Mouse (Mus musculus) forebrain, embryonic 13.5 days (tissue): Measurements from ENCODE around the gene Rps6ka2. TPM values are rescaled to one million over a fixed set of nuclear protein-coding genes. Genes with fewer than 3 reads are reported as not detected.
A peak's percentile ranks its signal among the peaks of the same experiment; 100 is the strongest.
"Not testable (repeated sequence)": the region's sequence is repeated elsewhere in the genome, so short reads cannot be mapped to it uniquely, and the experiment has no call there.

Experiments used
- ATAC-seq: fragments of 200-750 bp; cut with Nextera tagmentation; 2 replicates; pipeline ENCODE4 v1.8.0; 2017
- H3K27ac ChIP-seq: fragments of 300-500 bp; sonication (generic); 2 replicates; pipeline ENCODE4 v1.5.1; 2015; ENCODE audit warnings: inconsistent platforms, mild to moderate bottlenecking, moderate library complexity
- H3K27me3 ChIP-seq: fragments of 300-500 bp; sonication (generic); 2 replicates; pipeline ENCODE4 v1.6.1; 2015; ENCODE audit warnings: mild to moderate bottlenecking, inconsistent platforms
- H3K36me3 ChIP-seq: fragments of 300-500 bp; sonication (generic); 2 replicates; pipeline ENCODE4 v1.6.1; 2015; ENCODE audit warnings: mild to moderate bottlenecking, inconsistent platforms; ENCODE audit not compliant: poor library complexity, severe bottlenecking
- H3K4me1 ChIP-seq: fragments of 300-500 bp; sonication (generic); 2 replicates; pipeline ENCODE4 v1.6.1; 2015; ENCODE audit warnings: inconsistent platforms
- H3K4me2 ChIP-seq: fragments of 300-500 bp; sonication (generic); 2 replicates; pipeline ENCODE4 v1.6.1; 2015; ENCODE audit warnings: inconsistent platforms, mild to moderate bottlenecking, moderate library complexity
- H3K4me3 ChIP-seq: fragments of 300-500 bp; sonication (generic); 2 replicates; pipeline ENCODE4 v1.5.1; 2015; ENCODE audit warnings: mild to moderate bottlenecking, inconsistent platforms
- H3K9ac ChIP-seq: fragments of 300-500 bp; sonication (generic); 2 replicates; pipeline ENCODE4 v1.6.1; 2015; ENCODE audit warnings: mild to moderate bottlenecking, inconsistent platforms
- H3K9me3 ChIP-seq: fragments of 300-500 bp; sonication (generic); replicated peaks from 2 replicates; pipeline ENCODE4 v1.6.1; 2016; ENCODE audit warnings: inconsistent platforms
- WGBS: fragments of 180-500 bp; shearing (Covaris S2); methylation state at CpG from one replicate; pipeline ENCODE4 v1.1.7; 2015; 5-methylcytosine and 5-hydroxymethylcytosine counted together
- polyA plus RNA-seq: library from polyadenylated mRNA; unstranded; fragments of >200 nt; fragmentation: Nextera tagmentation; extraction: Ambion mirVana; gene quantifications from 2 replicates; pipeline ENCODE4 v1.2.1, GENCODE M21; 2015

The Rps6ka2 gene
- polyA plus RNA-seq, 1 experiment from 2014 or later: 17.7 TPM

DNA sequence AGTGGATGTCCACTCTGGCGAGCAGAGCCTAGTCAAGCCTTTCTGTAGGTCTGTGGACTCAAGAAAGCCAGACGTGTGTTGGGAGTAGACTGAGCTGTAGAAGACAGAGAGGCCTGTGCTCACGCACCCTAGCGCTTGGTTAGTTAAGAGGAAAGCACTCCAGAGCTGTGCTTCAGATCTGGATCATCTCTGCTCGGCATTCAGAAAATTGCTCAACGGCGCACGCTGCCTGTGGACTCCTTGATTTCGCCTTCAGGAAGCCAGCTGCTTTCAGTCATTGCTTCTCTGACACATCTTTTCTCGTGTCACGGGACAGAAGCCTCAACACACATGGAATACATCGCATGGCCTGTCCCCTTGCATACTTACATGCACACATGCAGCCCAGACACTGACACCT, 115.4 kb downstream of the Rps6ka2 start:
- 88% methylated on average over 12 of the region's 12 CpGs for WGBS
- Histone ChIP-seq H3K4me3 (no peak overlapping the region), H3K4me1 (peaks cover 14% of the 10 kb centered on the region), H3K27me3 (no peaks in the 10 kb centered on the region), H3K27ac (peak overlapping the region; percentile 19; the same call in 1 of the 2 replicates), H3K9me3 (no peaks in the 10 kb centered on the region), H3K4me2 (no peak overlapping the region), H3K36me3 (peaks cover 30% of the 10 kb centered on the region), H3K9ac (no peak overlapping the region)
- no peak for ATAC-seq

DNA sequence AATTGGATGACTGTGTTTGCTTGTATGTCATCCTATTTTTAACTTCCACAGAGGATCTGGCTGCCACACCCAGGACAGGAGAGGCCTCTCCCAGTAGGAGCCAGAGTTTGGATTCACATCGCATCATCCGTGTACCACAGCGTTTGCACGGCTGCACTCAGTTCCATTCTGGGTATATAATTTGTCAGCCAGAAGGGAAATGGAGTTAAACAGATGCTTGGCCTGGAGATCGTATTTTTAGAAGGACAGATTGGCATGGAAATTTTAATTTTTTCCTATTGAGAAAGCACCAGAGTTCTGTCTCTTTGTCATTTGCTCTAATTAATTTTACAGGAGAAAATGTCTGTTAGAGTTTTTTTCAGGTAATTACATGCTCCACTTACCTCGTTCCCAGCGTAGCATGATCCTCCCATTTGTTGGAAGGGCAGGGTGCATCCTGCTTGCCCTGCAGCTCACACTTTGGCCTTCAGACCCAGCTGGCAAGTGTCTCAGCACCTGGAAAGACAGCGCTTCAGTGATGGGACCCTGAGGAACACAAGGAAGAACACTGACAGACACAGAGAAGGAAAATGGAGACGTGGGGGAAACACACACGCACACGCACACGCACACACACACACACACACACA, 116.6 kb downstream of the Rps6ka2 start:
- Histone ChIP-seq H3K4me2 (no peak overlapping the region), H3K27me3 (no peaks in the 10 kb centered on the region), H3K36me3 (peaks cover 38% of the 10 kb centered on the region), H3K9ac (no peak overlapping the region), H3K4me3 (no peak overlapping the region), H3K4me1 (peaks cover 17% of the 10 kb centered on the region), H3K27ac (peak overlapping the region; percentile 72), H3K9me3 (no peaks in the 10 kb centered on the region)
- 75% methylated on average over 10 of the region's 12 CpGs for WGBS
- peak; percentile 44; the same call in 1 of the 2 replicates for ATAC-seq

DNA sequence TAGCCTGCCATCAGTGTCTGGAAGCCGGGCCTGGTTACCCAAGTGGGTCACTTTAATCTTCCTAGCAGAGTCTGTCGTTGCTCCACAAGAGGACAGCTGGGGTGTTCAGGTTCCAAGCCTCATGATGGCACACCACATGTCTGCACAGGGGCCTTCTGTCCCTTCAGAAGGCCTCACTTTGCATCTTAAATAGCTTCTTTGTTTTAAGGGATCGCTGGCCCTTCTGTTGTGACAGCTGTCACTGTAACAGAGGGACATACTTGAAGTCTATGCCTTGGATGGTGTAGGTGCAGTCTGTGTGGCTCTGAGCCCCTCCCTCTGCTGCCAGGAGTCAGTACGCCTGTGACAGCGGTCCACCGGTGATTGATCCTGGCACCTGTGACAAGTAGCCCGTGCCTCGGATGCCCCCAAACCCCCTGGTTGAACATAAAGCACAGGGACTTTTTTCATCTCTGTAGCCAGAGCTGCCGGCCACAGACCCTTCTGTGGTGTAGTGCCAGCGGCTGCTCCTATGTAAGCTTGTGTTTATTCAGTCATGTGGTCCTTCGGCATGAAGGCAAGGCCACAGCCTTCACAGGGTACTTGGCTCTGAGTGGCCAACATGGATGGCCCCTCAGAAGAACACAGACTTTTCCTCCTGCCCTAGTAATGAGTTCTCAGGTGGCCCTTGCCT, 122.2 kb downstream of the Rps6ka2 start:
- Histone ChIP-seq H3K4me1 (peaks cover 16% of the 10 kb centered on the region), H3K4me2 (no peak overlapping the region), H3K36me3 (peaks cover 37% of the 10 kb centered on the region; the same call in 1 of the 2 replicates), H3K9me3 (no peaks in the 10 kb centered on the region), H3K4me3 (no peak overlapping the region), H3K9ac (0 out of 2 replicates have a peak overlapping the region, but pooled peaks have one; percentile 17), H3K27ac (peak overlapping the region; percentile 59), H3K27me3 (no peaks in the 10 kb centered on the region)
- peak; percentile 88 for ATAC-seq
- WGBS: 55% methylated on average over 11 of the region's 11 CpGs

DNA sequence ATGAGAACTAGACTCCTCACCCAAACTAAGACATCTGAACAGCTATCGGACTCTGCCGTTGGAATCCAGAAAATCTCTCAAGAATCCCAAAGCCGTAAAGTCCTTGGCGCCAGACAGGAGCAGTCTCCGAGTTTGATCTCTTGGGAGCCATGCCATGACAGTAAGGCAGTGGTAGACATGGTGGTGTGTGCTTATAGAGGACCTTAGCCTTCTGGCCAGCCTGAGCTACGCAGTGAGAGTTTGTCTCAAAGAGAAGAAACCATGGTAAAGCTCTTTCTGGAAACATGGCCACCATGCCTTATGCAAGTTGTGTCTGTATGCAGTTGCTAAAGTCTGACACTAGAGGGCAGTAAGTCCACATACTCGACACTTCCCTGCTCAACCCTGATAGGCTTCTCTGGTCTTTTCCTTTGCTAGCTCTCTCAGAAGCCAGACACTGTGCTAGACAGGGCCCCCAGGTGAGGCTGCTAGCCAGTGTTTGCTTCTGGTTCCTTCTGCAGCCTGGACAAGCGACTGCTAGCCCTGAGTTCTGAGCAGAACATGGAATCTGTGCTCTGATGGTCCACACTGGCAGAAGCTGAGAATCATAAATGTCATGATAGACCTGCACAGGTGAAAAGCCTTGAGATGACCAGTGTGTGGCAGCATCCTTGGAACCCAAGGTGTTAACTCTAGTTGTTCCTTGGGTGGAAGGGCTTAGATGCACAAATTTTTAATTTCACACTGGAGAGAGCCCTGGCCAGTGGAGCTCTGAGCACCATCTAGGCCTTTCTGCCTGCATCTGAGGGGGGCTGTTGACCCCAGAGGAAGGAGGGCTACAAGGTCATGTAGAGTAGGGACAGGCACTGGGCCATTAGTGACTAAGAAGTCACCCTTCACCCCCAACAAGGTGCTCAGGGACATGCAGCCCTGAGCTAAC, 136.6 kb downstream of the Rps6ka2 start:
- H3K36me3 ChIP-seq, H3K9ac ChIP-seq, H3K9me3 ChIP-seq, H3K4me3 ChIP-seq, H3K4me1 ChIP-seq, H3K4me2 ChIP-seq, H3K27me3 ChIP-seq, H3K27ac ChIP-seq: not testable (repeated sequence)
- 67% methylated on average over 8 of the region's 8 CpGs for WGBS
- ATAC-seq: peak; percentile 90

DNA sequence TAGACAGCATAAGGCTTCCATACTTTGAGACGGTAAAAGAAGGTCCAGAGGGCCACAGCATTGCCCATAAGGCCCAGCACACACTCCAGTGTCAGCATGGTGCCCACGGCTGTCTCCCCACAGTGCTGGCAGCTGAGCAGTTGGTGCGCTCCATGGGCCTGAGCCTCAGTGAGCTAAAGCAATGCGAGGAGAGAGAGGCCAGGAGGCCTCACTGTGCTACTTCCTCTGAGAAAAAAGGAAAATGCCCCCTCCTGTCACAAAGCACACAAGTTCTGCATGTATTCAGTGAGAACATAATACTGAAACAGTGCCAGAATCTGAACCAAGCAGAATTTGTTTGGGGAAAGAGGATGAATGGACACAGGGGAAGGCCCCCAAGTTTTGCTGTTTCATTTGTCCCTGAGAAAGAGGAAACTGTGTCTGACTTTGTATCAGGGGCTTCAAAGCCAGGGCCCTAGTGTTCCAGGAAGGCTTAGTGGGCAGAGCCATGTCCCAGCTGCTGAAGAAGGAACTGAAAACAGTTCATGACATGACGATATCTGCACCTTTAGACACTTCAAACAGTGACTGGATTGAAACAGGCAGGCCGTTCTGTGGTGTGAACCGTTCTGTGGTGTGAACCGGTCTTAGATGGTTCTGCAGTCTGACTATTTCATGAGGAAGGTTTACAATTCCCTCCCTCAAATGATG, 145.9 kb downstream of the Rps6ka2 start:
- not testable (repeated sequence) for ATAC-seq, H3K4me1 ChIP-seq, H3K4me3 ChIP-seq, H3K9ac ChIP-seq, H3K36me3 ChIP-seq, H3K27me3 ChIP-seq, H3K4me2 ChIP-seq, H3K9me3 ChIP-seq, H3K27ac ChIP-seq
- 81% methylated on average over 7 of the region's 8 CpGs for WGBS

DNA sequence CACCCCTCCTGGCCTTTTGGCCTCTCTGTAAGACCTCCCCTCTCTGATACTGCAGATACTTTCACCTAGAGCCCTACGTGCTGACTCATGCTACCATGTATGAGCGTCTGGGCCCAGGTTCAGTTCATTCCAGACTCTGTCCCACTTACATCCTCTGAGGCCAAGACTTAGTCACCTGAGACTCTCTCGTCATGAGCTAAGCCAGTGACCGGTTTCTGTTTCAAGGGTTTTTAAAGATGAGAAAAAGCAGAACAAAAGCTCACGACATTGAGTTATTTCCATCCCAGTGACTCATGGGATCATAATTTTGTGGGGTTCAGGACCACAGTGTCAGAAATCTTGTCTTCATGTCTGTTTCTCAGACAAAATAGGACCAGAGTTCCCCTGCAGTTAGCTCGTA, 149.9 kb downstream of the Rps6ka2 start:
- not testable (repeated sequence) for H3K27ac ChIP-seq, H3K36me3 ChIP-seq, H3K27me3 ChIP-seq, H3K9ac ChIP-seq, H3K4me3 ChIP-seq, ATAC-seq, H3K4me1 ChIP-seq, H3K4me2 ChIP-seq, H3K9me3 ChIP-seq
- 91% methylated on average over 6 of the region's 6 CpGs for WGBS

DNA sequence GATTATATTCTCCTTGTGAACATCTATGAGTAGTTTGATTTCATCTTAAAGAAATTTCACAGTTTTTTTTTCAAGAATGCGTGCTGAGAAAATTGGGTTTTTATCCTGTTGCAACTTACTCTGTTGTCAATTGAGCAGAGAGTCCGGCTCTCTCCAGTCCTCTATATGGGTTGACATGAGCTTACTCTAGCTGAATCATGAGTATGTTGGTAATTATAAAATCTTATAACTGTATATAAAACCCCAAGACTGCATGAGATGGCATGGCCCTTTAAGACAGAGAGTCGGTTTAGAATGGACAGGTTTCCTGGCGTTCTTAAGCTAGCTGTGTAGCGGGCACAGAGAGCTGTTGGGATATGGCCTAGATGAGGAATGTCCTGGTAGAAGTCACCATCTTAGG, 154.4 kb downstream of the Rps6ka2 start, which contains the start of gene Tcp10a:
Gene Tcp10a (plus strand): TSS at position 301 of the 400 bp plus-strand sequence.
- H3K9ac ChIP-seq, ATAC-seq, H3K36me3 ChIP-seq, H3K4me2 ChIP-seq, H3K9me3 ChIP-seq, H3K27me3 ChIP-seq, H3K27ac ChIP-seq, H3K4me3 ChIP-seq, H3K4me1 ChIP-seq: not testable (repeated sequence)
- 95% methylated on average over 5 of the region's 5 CpGs for WGBS

DNA sequence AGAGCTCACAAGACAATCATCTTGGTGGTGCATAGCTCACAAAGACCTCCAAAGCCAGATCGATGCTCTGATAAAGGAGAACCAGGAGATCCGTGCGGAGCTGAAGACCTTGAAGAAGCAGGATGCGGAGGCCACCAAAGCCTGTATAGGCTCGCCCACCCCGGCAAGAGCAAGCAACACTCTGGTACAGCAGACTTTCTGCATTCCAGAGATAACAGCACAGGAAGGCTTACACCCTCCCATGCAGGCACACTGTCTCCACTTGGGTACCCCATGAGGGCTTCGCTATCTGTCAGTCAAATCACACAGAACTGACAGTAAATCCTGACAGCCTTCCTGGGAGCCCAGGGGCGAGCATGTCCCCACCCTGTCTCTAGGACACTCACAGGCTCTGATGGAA, 156.5 kb downstream of the Rps6ka2 start:
- 83% methylated on average over 7 of the region's 8 CpGs for WGBS
- ATAC-seq, H3K9ac ChIP-seq, H3K36me3 ChIP-seq, H3K4me2 ChIP-seq, H3K27me3 ChIP-seq, H3K4me1 ChIP-seq, H3K4me3 ChIP-seq, H3K27ac ChIP-seq, H3K9me3 ChIP-seq: not testable (repeated sequence)

DNA sequence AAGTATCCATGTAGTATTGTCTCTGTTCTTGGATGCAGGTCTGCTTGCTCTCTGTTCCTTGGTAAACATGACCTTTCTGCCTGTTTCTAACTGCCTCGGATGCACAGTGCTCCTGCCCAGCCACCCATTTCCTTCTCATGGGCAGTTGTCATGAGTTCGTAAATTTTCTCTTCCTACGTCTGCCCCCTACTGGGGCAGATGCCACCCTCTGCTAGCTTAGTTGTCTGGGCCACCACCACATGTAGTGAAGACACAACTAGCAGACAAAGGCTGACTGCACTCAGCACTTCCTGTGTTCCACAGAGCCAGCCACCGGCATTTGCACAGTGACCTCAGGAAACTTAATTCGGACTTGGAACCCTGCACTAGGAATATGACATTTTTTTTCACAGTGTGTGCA, 162.8 kb downstream of the Rps6ka2 start:
- WGBS: 91% methylated on average over 3 of the region's 5 CpGs
- not testable (repeated sequence) for ATAC-seq

DNA sequence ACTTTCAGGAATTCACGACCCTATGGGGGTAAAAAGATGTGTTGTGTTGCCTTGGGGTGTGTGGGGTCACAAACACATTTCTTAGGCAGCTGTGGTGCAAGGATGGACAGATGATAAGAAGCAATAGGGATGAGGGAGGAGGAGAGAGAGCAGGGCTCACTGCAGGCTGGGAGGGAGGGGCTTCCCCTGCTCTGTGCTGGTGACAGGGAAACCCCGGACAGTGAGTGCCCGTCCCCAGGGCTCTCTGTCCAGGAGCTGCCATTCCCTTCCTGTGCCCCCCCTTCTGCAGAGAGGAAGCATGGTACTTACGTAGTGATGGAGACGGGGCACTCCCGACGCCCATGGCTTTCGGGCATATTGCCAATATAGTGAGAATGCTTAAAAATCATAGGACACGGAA, 167.5 kb downstream of the Rps6ka2 start:
- not testable (repeated sequence) for H3K4me1 ChIP-seq, H3K4me3 ChIP-seq, H3K36me3 ChIP-seq, ATAC-seq, H3K27me3 ChIP-seq, H3K27ac ChIP-seq, H3K4me2 ChIP-seq, H3K9ac ChIP-seq, H3K9me3 ChIP-seq
- 70% methylated on average over 8 of the region's 9 CpGs for WGBS

More for the DNA sequence above, 162.8 kb downstream of the Rps6ka2 start:
- not testable (repeated sequence) for H3K36me3 ChIP-seq, H3K27me3 ChIP-seq, H3K9me3 ChIP-seq, H3K4me3 ChIP-seq, H3K27ac ChIP-seq, H3K4me1 ChIP-seq, H3K4me2 ChIP-seq, H3K9ac ChIP-seq

DNA sequence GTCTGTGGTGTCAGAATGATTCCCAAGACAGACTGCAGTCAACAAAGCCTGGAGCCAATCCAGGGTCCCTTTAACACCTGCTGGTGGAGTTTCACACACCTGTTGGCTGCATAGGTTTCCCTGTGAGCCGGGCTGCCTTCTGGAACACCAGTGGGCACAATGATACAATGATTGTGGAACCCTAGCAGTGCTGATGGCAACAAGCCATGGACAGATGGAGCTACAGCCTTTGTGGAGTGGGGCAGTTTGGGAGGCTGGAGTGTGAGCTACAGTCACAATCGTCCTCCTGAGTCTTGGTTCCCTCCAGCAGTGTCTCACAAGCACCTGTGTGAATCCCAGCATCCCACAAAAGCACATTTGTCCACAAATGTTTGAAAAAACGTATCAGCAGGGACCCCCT, 178.8 kb downstream of the Rps6ka2 start:
- H3K36me3 ChIP-seq, H3K9me3 ChIP-seq, H3K27ac ChIP-seq, H3K27me3 ChIP-seq, H3K4me3 ChIP-seq, H3K4me2 ChIP-seq, H3K4me1 ChIP-seq, ATAC-seq, H3K9ac ChIP-seq: not testable (repeated sequence)
- 64% methylated on average over 2 of the region's 3 CpGs for WGBS

DNA sequence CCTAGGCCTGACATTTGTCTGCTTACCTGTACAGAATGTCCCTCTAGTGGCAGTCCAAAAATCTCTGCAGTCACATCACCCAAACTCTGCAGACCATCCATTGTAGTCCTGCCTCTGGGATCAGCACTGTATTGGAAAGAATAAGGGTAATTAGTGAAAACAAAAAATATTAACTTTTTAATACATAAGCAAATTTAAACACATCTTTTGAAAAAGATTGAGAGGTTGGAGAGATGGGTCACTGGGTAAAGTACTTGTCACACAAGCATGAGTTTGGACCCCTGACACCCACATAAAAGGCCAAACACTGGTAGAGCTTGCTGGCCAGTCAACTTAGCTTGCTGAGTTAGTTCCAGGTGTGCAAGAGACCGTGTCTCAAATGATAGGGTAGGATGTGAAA, 182.7 kb downstream of the Rps6ka2 start, which contains the start of gene Ttll2:
Gene Ttll2 (minus strand): TSS at position 101 of the 400 bp plus-strand sequence.
- not testable (repeated sequence) for H3K9ac ChIP-seq, ATAC-seq, H3K9me3 ChIP-seq, H3K4me1 ChIP-seq, H3K4me2 ChIP-seq, H3K27ac ChIP-seq, H3K27me3 ChIP-seq, H3K36me3 ChIP-seq, H3K4me3 ChIP-seq
- 75% methylated on average over 1 of the region's 1 CpGs for WGBS
